Mouse (Mus musculus) megakaryocyte, adult 5-6 weeks (primary cell): ENCODE measurements around the gene Psmd6. TPM values are rescaled to one million over a fixed set of nuclear protein-coding genes. Genes with fewer than 3 reads are reported as not detected.

Source experiments
- ATAC-seq: 2 replicates; pipeline ENCODE4 v1.8.0; 2016; ENCODE audit warnings: mild to moderate bottlenecking, inconsistent platforms; ENCODE audit not compliant: poor library complexity, severe bottlenecking
- total RNA-seq, 2 experiments: library from RNA; stranded (forward) in 1 of 2; stranded (reverse) in 1 of 2; fragments of 153-499, 151-499 nt in 1 of 2; fragments of 221-1000, 200-1000 nt in 1 of 2; gene quantifications; 2 replicates each; pipeline versions ENCODE4 v1.2.3 to v1.2.4; 2015 to 2017

The Psmd6 gene
- total RNA-seq, 2 experiments from 2014 or later, result 157 to 182 TPM

GRCm38 (mm10) chr14:14065142-14065498 lies 55.7 kb downstream of the Psmd6 start:
- ATAC-seq, result peak; percentile 16

- ATAC-seq, result peak; percentile 51
Observed at GRCm38 (mm10) chr14:14064486-14065141, 56.2 kb downstream of the Psmd6 start.

GRCm38 (mm10) chr14:14063382-14063781 lies 57.4 kb downstream of the Psmd6 start:
- no peak for ATAC-seq

GRCm38 (mm10) chr14:14062531-14063245 lies 58.1 kb downstream of the Psmd6 start:
- ATAC-seq, result no peak

Other genes starting within 250 kb of the Psmd6 start
- gene Gm281, start 206.5 kb downstream of the Psmd6 start, total RNA-seq (2015), result not detected in 2 replicates
- gene Gm281, start 206.5 kb downstream of the Psmd6 start, total RNA-seq (2017), result not detected in 2 replicates
- gene Atxn7, start 159.5 kb downstream of the Psmd6 start, total RNA-seq (2015), result 20.1 and 23.6 TPM in 2 replicates
- 21.3 and 21.5 TPM in 2 replicates for gene Atxn7, start 159.5 kb downstream of the Psmd6 start, total RNA-seq (2017)
- gene Thoc7, start 159.1 kb downstream of the Psmd6 start, total RNA-seq (2015), result 200 and 258 TPM in 2 replicates
- 223 and 268 TPM in 2 replicates for gene Thoc7, start 159.1 kb downstream of the Psmd6 start, total RNA-seq (2017)
- gene Olfr720, start 65.9 kb upstream of the Psmd6 start, total RNA-seq (2015), result not detected in 2 replicates
- not detected in 2 replicates for gene Olfr720, start 65.9 kb upstream of the Psmd6 start, total RNA-seq (2017)
- not detected in 2 replicates for gene Olfr31, start 201.8 kb upstream of the Psmd6 start, total RNA-seq (2015)
- not detected in 2 replicates for gene Olfr31, start 201.8 kb upstream of the Psmd6 start, total RNA-seq (2017)
- gene Il3ra, start 225.3 kb upstream of the Psmd6 start, total RNA-seq (2015), result 17.5 and 18.3 TPM in 2 replicates
- gene Il3ra, start 225.3 kb upstream of the Psmd6 start, total RNA-seq (2017), result 70.9 and 82.3 TPM in 2 replicates